ENCODE assay signal across 14 mouse cellular contexts in genomic region chr10:60516286-60516685, GRCm38 (mm10).
"Had no signal": no experiment of that assay in that cellular context is flagged by ENCODE, and none has a peak within 500 bp of the region (broad histone marks: within the 10 kb centered on the region; RNA-seq: fewer than 3 reads in every experiment).

No protein-coding gene starts in this region.

- H3K4me1 ChIP-seq: liver, embryonic 12.5 days; midbrain, embryonic 13.5 days; midbrain, embryonic 15.5 days had no signal

- H3K27ac ChIP-seq: liver, embryonic 12.5 days; liver, embryonic 14.5 days; midbrain, embryonic 13.5 days; midbrain, embryonic 15.5 days; neural tube, embryonic 13.5 days had no signal

- DNase-seq: lung, adult 18-20 months; lung, embryonic 14.5 days; lung, postnatal 10 days; lung, postnatal 4 days; retina, postnatal 1 day; right cerebral cortex, adult 18-20 months; right cerebral cortex, postnatal 25 days; right cerebral cortex, postnatal 4 days; spleen, adult 18-20 months had no signal

- H3K4me3 ChIP-seq: liver, embryonic 12.5 days; midbrain, embryonic 13.5 days; midbrain, embryonic 15.5 days; neural tube, embryonic 13.5 days had no signal

- H3K9me3 ChIP-seq: liver, embryonic 12.5 days; midbrain, embryonic 15.5 days; neural tube, embryonic 13.5 days had no signal

- H3K27me3 ChIP-seq: midbrain, embryonic 13.5 days; midbrain, embryonic 15.5 days had no signal

- H3K36me3 ChIP-seq: liver, embryonic 12.5 days; midbrain, embryonic 13.5 days; midbrain, embryonic 15.5 days; neural tube, embryonic 13.5 days had no signal
